Mouse (Mus musculus): Measurements from ENCODE around the gene Gnai1. TPM values are rescaled to one million over a fixed set of nuclear protein-coding genes. Genes with fewer than 3 reads are reported as not detected.

Gnai1 gene
- 172 TPM for polyA plus RNA-seq (2014; fragmentation: Illumina TruSeq; extraction: RNeasy Lipid Tissue Mini Kit (QIAGEN cat#74804); ENCODE audit: low read depth, low replicate concordance)

GRCm38 (mm10) chr5:18360281-18360819 lies at the start of gene Gnai1:
Gnai1 (minus strand) TSS chr5:18360355.

